Mouse (Mus musculus) limb, embryonic 14.5 days (tissue): ENCODE measurements around the gene Crabp2. TPM values are rescaled to one million over a fixed set of nuclear protein-coding genes. Genes with fewer than 3 reads are reported as not detected.

ENCODE experiments used
- ATAC-seq: fragments of 200-750 bp; cut with Nextera tagmentation; 2 replicates; pipeline ENCODE4 v1.8.0; 2017; ENCODE audit warnings: low read depth, moderate number of reproducible peaks, moderate TSS enrichment; ENCODE audit not compliant: low FRiP score
- DNase-seq: peaks from one replicate; pipeline ENCODE4 v3.0.0-alpha.2; 2015; ENCODE audit warnings: low spot score
- H3K27ac ChIP-seq: fragments of 300-500 bp; sonication (generic); replicated peaks from 2 replicates; pipeline ENCODE4 v1.5.1; 2014; ENCODE audit warnings: low read depth, mild to moderate bottlenecking, low read length, moderate library complexity, mixed read lengths
- H3K27me3 ChIP-seq: fragments of 300-500 bp; sonication (generic); 2 replicates; pipeline ENCODE4 v1.6.1; 2014; ENCODE audit warnings: low read length, mixed read lengths; ENCODE audit not compliant: control insufficient read depth, insufficient read depth
- H3K36me3 ChIP-seq: fragments of 300-500 bp; sonication (generic); 2 replicates; pipeline ENCODE4 v1.6.1; 2014; ENCODE audit warnings: mild to moderate bottlenecking, low read length, moderate library complexity, mixed read lengths; ENCODE audit not compliant: control insufficient read depth, insufficient read depth
- H3K4me1 ChIP-seq: fragments of 300-500 bp; sonication (generic); 2 replicates; pipeline ENCODE4 v1.6.1; 2014; ENCODE audit warnings: antibody characterized with exemption, low read length, mixed read lengths; ENCODE audit not compliant: control insufficient read depth, insufficient read depth
- H3K4me2 ChIP-seq: fragments of 300-500 bp; sonication (generic); replicated peaks from 2 replicates; pipeline ENCODE4 v1.6.1; 2014; ENCODE audit warnings: low read depth, mild to moderate bottlenecking, low read length, moderate library complexity; ENCODE audit not compliant: severe bottlenecking
- H3K4me3 ChIP-seq: fragments of 300-500 bp; sonication (generic); replicated peaks from 2 replicates; pipeline ENCODE4 v1.5.1; 2014; ENCODE audit warnings: low read length
- H3K9ac ChIP-seq: fragments of 300-500 bp; sonication (generic); 2 replicates; pipeline ENCODE4 v1.6.1; 2014; ENCODE audit warnings: mild to moderate bottlenecking, low read depth, low read length, moderate library complexity; ENCODE audit not compliant: severe bottlenecking
- H3K9me3 ChIP-seq: fragments of 300-500 bp; sonication (generic); 2 replicates; pipeline ENCODE4 v1.6.1; 2016; ENCODE audit warnings: low read length; ENCODE audit not compliant: control insufficient read depth
- POLR2A ChIP-seq: fragments of 200-500 bp; IDR thresholded peaks from 2 replicates; pipeline ENCODE4 v1.8.0; 2012; ENCODE audit warnings: inconsistent platforms, mild to moderate bottlenecking, moderate library complexity, borderline replicate concordance; ENCODE audit not compliant: insufficient read depth, insufficient read length; ENCODE audit errors: extremely low read depth
- WGBS: fragments of 180-500 bp; shearing (Covaris S2); extraction: QIAGEN DNeasy Blood & Tissue Kit; methylation state at CpG from one replicate; pipeline ENCODE4 v1.1.7; 2014; 5-methylcytosine and 5-hydroxymethylcytosine counted together
- polyA plus RNA-seq, 2 experiments: library from polyadenylated mRNA; depleted of rRNA in 1 of 2; stranded (reverse) in 1 of 2; unstranded in 1 of 2; fragments of >200 nt; fragmentation: Nextera tagmentation in 1 of 2; extraction: Ambion mirVana in 1 of 2; gene quantifications; 2 replicates each; pipeline versions ENCODE4 v1.2.1 to v1.2.3; 2012 to 2014

Crabp2 gene
- polyA plus RNA-seq, 2 experiments = 192 to 267 TPM

- Histone ChIP-seq H3K9ac (no peak overlapping the region), H3K36me3 (no peaks in the 10 kb centered on the region), H3K9me3 (no peaks in the 10 kb centered on the region), H3K4me2 (no peak overlapping the region), H3K27ac (no peak overlapping the region), H3K4me1 (peaks cover 12% of the 10 kb centered on the region), H3K27me3 (no peaks in the 10 kb centered on the region), H3K4me3 (no peak overlapping the region)
- no peak for DNase-seq
- WGBS = 28% methylated on average over 5 of the region's 5 CpGs
- no peak for ATAC-seq
- no peak for TF ChIP-seq POLR2A
Measured at GRCm38 (mm10) chr3:87903821-87904220, 44.6 kb upstream of the Crabp2 start.

GRCm38 (mm10) chr3:87905880-87906485 is 42.5 kb upstream of the Crabp2 start, which contains the start of gene Hdgf:
Gene Hdgf (plus strand): TSS chr3:87906321.
- peak; percentile 95 for ATAC-seq
- H3K27me3 ChIP-seq = no peaks in the 10 kb centered on the region
- peak; percentile 96 for DNase-seq
- no peaks in the 10 kb centered on the region for H3K9me3 ChIP-seq
- 0 out of 2 replicates have a peak, but pooled peaks have one; percentile 43 for TF ChIP-seq POLR2A
- peak within 1 kb of the TSS; percentile 79 for H3K4me3 ChIP-seq
- H3K4me2 ChIP-seq = peak within 1 kb of the TSS; percentile 74
- H3K36me3 ChIP-seq = no peaks in the 10 kb centered on the region
- H3K9ac ChIP-seq = peak within 1 kb of the TSS; percentile 90
- peak within 1 kb of the TSS; percentile 96 for H3K27ac ChIP-seq
- peaks cover 31% of the 10 kb centered on the region for H3K4me1 ChIP-seq
- WGBS = 1% methylated on average over 36 of the region's 57 CpGs

GRCm38 (mm10) chr3:87906601-87906980 is 41.9 kb upstream of the Crabp2 start:
- DNase-seq = no peak

GRCm38 (mm10) chr3:87906981-87907857 is 41.2 kb upstream of the Crabp2 start:
- under 1% methylated on average over 26 of the region's 27 CpGs for WGBS
- Histone ChIP-seq H3K4me3 (peak overlapping the region; percentile 79), H3K9me3 (no peaks in the 10 kb centered on the region), H3K27me3 (no peaks in the 10 kb centered on the region), H3K27ac (peak overlapping the region; percentile 96), H3K9ac (peak overlapping the region; percentile 90), H3K36me3 (no peaks in the 10 kb centered on the region), H3K4me1 (peaks cover 34% of the 10 kb centered on the region), H3K4me2 (peak overlapping the region; percentile 74)
- peak; percentile 49 for DNase-seq
- ATAC-seq = no peak
- TF ChIP-seq POLR2A = peak; percentile 34; the same call in 1 of the 2 replicates

More at GRCm38 (mm10) chr3:87906601-87906980, 41.9 kb upstream of the Crabp2 start:
- Histone ChIP-seq H3K4me3 (peak overlapping the region; percentile 79), H3K9me3 (no peaks in the 10 kb centered on the region), H3K27me3 (no peaks in the 10 kb centered on the region), H3K27ac (peak overlapping the region; percentile 96), H3K36me3 (no peaks in the 10 kb centered on the region), H3K4me2 (peak overlapping the region; percentile 74), H3K9ac (peak overlapping the region; percentile 90), H3K4me1 (peaks cover 34% of the 10 kb centered on the region)
- WGBS = 0% methylated on average over 21 of the region's 47 CpGs
- ATAC-seq = peak; percentile 0; the same call in 1 of the 2 replicates
- TF ChIP-seq POLR2A = no peak

- no peak for ATAC-seq
- Histone ChIP-seq H3K36me3 (peaks cover under 1% of the 10 kb centered on the region), H3K27me3 (no peaks in the 10 kb centered on the region), H3K4me1 (peaks cover 34% of the 10 kb centered on the region), H3K9me3 (no peaks in the 10 kb centered on the region), H3K4me3 (peak overlapping the region; percentile 79), H3K9ac (peak overlapping the region; percentile 90), H3K27ac (peak overlapping the region; percentile 96), H3K4me2 (peak overlapping the region; percentile 74)
- 0% methylated on average over 1 of the region's 1 CpGs for WGBS
- no peak for DNase-seq
- TF ChIP-seq POLR2A = no peak
Measured at GRCm38 (mm10) chr3:87907906-87908305, 40.6 kb upstream of the Crabp2 start.
